Mouse (Mus musculus) megakaryocyte, embryonic 14.5 days (primary cell): Measurements from ENCODE around the gene Nlgn1.

Experiments used
- FLI1 ChIP-seq: IDR thresholded peaks from 2 replicates; pipeline ENCODE4 v1.6.1; 2012; ENCODE audit warnings: low read length, inconsistent platforms, mixed read lengths
- GATA1 ChIP-seq: IDR thresholded peaks from 3 replicates; pipeline ENCODE4 v1.6.1; 2012; ENCODE audit warnings: mixed read lengths, low read length, inconsistent platforms, borderline replicate concordance

GRCm38 (mm10) chr3:25456250-25456860 is 875.9 kb downstream of the Nlgn1 start:
- TF ChIP-seq GATA1 (no peak), FLI1 (no peak)
